16 mouse cellular contexts compared by ENCODE assay signal in genomic region chr9:108688451-108688850, GRCm38 (mm10). TPM values are rescaled to one million over a fixed set of nuclear protein-coding genes. Genes with fewer than 3 reads are reported as not detected.
DNase-seq lines count a peak whose midpoint lies in the region; ATAC-seq and TF ChIP-seq lines count a peak whose summit lies in the region.
"Had no signal": no experiment of that assay in that cellular context is flagged by ENCODE, and none has a peak within 500 bp of the region (broad histone marks: within the 10 kb centered on the region; RNA-seq: fewer than 3 reads in every experiment).

No protein-coding gene starts in this region.

- no peaks in the 10 kb centered on the region for H3K27me3 ChIP-seq in embryonic facial prominence, embryonic 14.5 days (replicated peaks; ENCODE audit: control insufficient read depth, insufficient read depth, low read length)
- H3K27me3 ChIP-seq in embryonic facial prominence, embryonic 10.5 days (replicated peaks; ENCODE audit: low read depth, poor library complexity, severe bottlenecking): peaks cover 28% of the 10 kb centered on the region
- H3K27me3 ChIP-seq in hindbrain, embryonic 14.5 days (ENCODE audit: control insufficient read depth, insufficient read depth, low read length): no peaks in the 10 kb centered on the region
- H3K27me3 ChIP-seq in hindbrain, postnatal 0 days (ENCODE audit: insufficient read depth, low read length): no peaks in the 10 kb centered on the region
- H3K27me3 ChIP-seq in lung, embryonic 14.5 days (ENCODE audit: insufficient read depth, low read length): no peaks in the 10 kb centered on the region
- H3K27me3 ChIP-seq: hindbrain, embryonic 15.5 days; limb, embryonic 13.5 days; stomach, embryonic 15.5 days had no signal

- no peak for ATAC-seq in embryonic facial prominence, embryonic 14.5 days (ENCODE audit: low read depth)
- ATAC-seq in hindbrain, embryonic 14.5 days (ENCODE audit: low FRiP score): no peak
- ATAC-seq in hindbrain, postnatal 0 days: no peak
- no peak for ATAC-seq in lung, embryonic 14.5 days (ENCODE audit: insufficient read depth)
- ATAC-seq: forebrain, embryonic 14.5 days had no signal

- no peak overlapping the region for H3K4me3 ChIP-seq in embryonic facial prominence, embryonic 14.5 days (ENCODE audit: low read depth, low read length)
- no peak overlapping the region for H3K4me3 ChIP-seq in embryonic facial prominence, embryonic 10.5 days
- H3K4me3 ChIP-seq in hindbrain, embryonic 14.5 days (replicated peaks; ENCODE audit: low read length): no peak overlapping the region
- no peak overlapping the region for H3K4me3 ChIP-seq in hindbrain, postnatal 0 days (ENCODE audit: low read length)
- H3K4me3 ChIP-seq in lung, embryonic 14.5 days (ENCODE audit: low read depth, low read length): no peak overlapping the region
- H3K4me3 ChIP-seq: heart, adult 2 months; hindbrain, embryonic 15.5 days; limb, embryonic 13.5 days; stomach, embryonic 15.5 days had no signal

- no peak overlapping the region for H3K9ac ChIP-seq in embryonic facial prominence, embryonic 14.5 days (ENCODE audit: low read depth, low read length)
- no peak overlapping the region for H3K9ac ChIP-seq in hindbrain, embryonic 14.5 days
- H3K9ac ChIP-seq in hindbrain, postnatal 0 days (replicated peaks; ENCODE audit: low read length): no peak overlapping the region
- H3K9ac ChIP-seq in lung, embryonic 14.5 days: no peak overlapping the region
- H3K9ac ChIP-seq: hindbrain, embryonic 15.5 days; limb, embryonic 13.5 days; stomach, embryonic 15.5 days had no signal

- peaks cover 17% of the 10 kb centered on the region; the same call in 1 of the 2 replicates for H3K36me3 ChIP-seq in embryonic facial prominence, embryonic 14.5 days (ENCODE audit: control insufficient read depth, insufficient read depth, low read length)
- peaks cover 10% of the 10 kb centered on the region for H3K36me3 ChIP-seq in embryonic facial prominence, embryonic 10.5 days (replicated peaks)
- peaks cover 21% of the 10 kb centered on the region for H3K36me3 ChIP-seq in hindbrain, embryonic 14.5 days (replicated peaks; ENCODE audit: control insufficient read depth, insufficient read depth)
- H3K36me3 ChIP-seq in hindbrain, postnatal 0 days (ENCODE audit: insufficient read depth, low read length): 0 out of 2 replicates have a peak, but pooled peaks cover 5% of the 10 kb centered on the region
- H3K36me3 ChIP-seq in lung, embryonic 14.5 days (ENCODE audit: insufficient read depth): 0 out of 2 replicates have a peak, but pooled peaks cover 3% of the 10 kb centered on the region
- H3K36me3 ChIP-seq: stomach, embryonic 15.5 days had no signal

- TF ChIP-seq CTCF in hindbrain, postnatal 0 days (IDR thresholded peaks at IDR 0.05; ENCODE audit: low read depth): no peak
- no peak for TF ChIP-seq CTCF in lung, embryonic 14.5 days (IDR thresholded peaks at IDR 0.05; ENCODE audit: low read depth)

- no peaks in the 10 kb centered on the region for H3K9me3 ChIP-seq in embryonic facial prominence, embryonic 14.5 days (ENCODE audit: control insufficient read depth, low read length)
- H3K9me3 ChIP-seq in embryonic facial prominence, embryonic 10.5 days: no peaks in the 10 kb centered on the region
- no peaks in the 10 kb centered on the region for H3K9me3 ChIP-seq in hindbrain, embryonic 14.5 days (ENCODE audit: control insufficient read depth, low read length)
- H3K9me3 ChIP-seq in hindbrain, postnatal 0 days (ENCODE audit: low read length): no peaks in the 10 kb centered on the region
- no peaks in the 10 kb centered on the region for H3K9me3 ChIP-seq in lung, embryonic 14.5 days (ENCODE audit: low read depth, low read length)
- H3K9me3 ChIP-seq: hindbrain, embryonic 15.5 days; limb, embryonic 13.5 days; stomach, embryonic 15.5 days had no signal

- H3K4me1 ChIP-seq in embryonic facial prominence, embryonic 14.5 days (ENCODE audit: control insufficient read depth, insufficient read depth, low read length): peaks cover 5% of the 10 kb centered on the region; the same call in 1 of the 2 replicates
- H3K4me1 ChIP-seq in embryonic facial prominence, embryonic 10.5 days: peaks cover 26% of the 10 kb centered on the region
- H3K4me1 ChIP-seq in hindbrain, embryonic 14.5 days (replicated peaks; ENCODE audit: control insufficient read depth, insufficient read depth, low read length): peaks cover 18% of the 10 kb centered on the region
- peaks cover 12% of the 10 kb centered on the region for H3K4me1 ChIP-seq in hindbrain, postnatal 0 days (ENCODE audit: insufficient read depth, low read length)
- no peaks in the 10 kb centered on the region; the same call in 1 of the 2 replicates for H3K4me1 ChIP-seq in lung, embryonic 14.5 days (ENCODE audit: insufficient read depth)

- no peak overlapping the region for H3K4me2 ChIP-seq in embryonic facial prominence, embryonic 14.5 days (ENCODE audit: low read depth, low read length)
- H3K4me2 ChIP-seq in hindbrain, embryonic 14.5 days (replicated peaks): no peak overlapping the region
- H3K4me2 ChIP-seq in hindbrain, postnatal 0 days (ENCODE audit: low read depth, low read length): no peak overlapping the region
- H3K4me2 ChIP-seq in lung, embryonic 14.5 days: no peak overlapping the region
- H3K4me2 ChIP-seq: hindbrain, embryonic 15.5 days; limb, embryonic 13.5 days; stomach, embryonic 15.5 days had no signal

- no peak overlapping the region for H3K27ac ChIP-seq in embryonic facial prominence, embryonic 14.5 days (replicated peaks; ENCODE audit: low read depth, low read length)
- H3K27ac ChIP-seq in embryonic facial prominence, embryonic 10.5 days (replicated peaks): no peak overlapping the region
- peak overlapping the region; percentile 55; the same call in 1 of the 2 replicates for H3K27ac ChIP-seq in hindbrain, embryonic 14.5 days
- H3K27ac ChIP-seq in hindbrain, postnatal 0 days: no peak overlapping the region
- H3K27ac ChIP-seq in lung, embryonic 14.5 days (ENCODE audit: low read depth): no peak overlapping the region
- H3K27ac ChIP-seq: heart, adult 2 months; limb, embryonic 13.5 days; stomach, embryonic 15.5 days had no signal

- 68% methylated on average over 9 of the region's 9 CpGs for WGBS in embryonic facial prominence, embryonic 14.5 days
- 79% methylated on average over 9 of the region's 9 CpGs for WGBS in embryonic facial prominence, embryonic 10.5 days
- 77% methylated on average over 9 of the region's 9 CpGs for WGBS in hindbrain, embryonic 14.5 days
- WGBS in hindbrain, postnatal 0 days: 77% methylated on average over 9 of the region's 9 CpGs
- WGBS in lung, embryonic 14.5 days: 57% methylated on average over 9 of the region's 9 CpGs

- peak; percentile 47 for DNase-seq in embryonic facial prominence, embryonic 14.5 days (ENCODE audit: low spot score)
- no peak for DNase-seq in embryonic facial prominence, embryonic 10.5 days (ENCODE audit: low spot score)
- DNase-seq in hindbrain, embryonic 14.5 days (ENCODE audit: low spot score): no peak
- DNase-seq in hindbrain, postnatal 0 days (ENCODE audit: low spot score): no peak
- peak; percentile 61 for DNase-seq in lung, embryonic 14.5 days
- peak; percentile 83 for DNase-seq in lung, postnatal 25 days (ENCODE audit: low spot score)
- no peak for DNase-seq in heart, adult 9 months (ENCODE audit: low spot score in 2 of 2)
- DNase-seq in thymus, postnatal 4 days: no peak
- DNase-seq: B cell, adult 2 months; heart, adult 2 months; kidney, adult 11 months; kidney, postnatal 14 days had no signal

RNA-seq across cellular contexts. Expression of gene Prkar2a, which starts 0.7 kb away (rescaled TPM):
- polyA plus RNA-seq in embryonic facial prominence, embryonic 14.5 days (2014; fragmentation: Nextera tagmentation; extraction: Ambion mirVana): 35.3 and 36.0 TPM in 2 replicates
- 24.7 and 26.2 TPM in 2 replicates for polyA plus RNA-seq in embryonic facial prominence, embryonic 10.5 days (2016; fragmentation: Nextera tagmentation; extraction: Ambion mirVana)
- 70.8 and 82.7 TPM in 2 replicates for polyA plus RNA-seq in hindbrain, embryonic 14.5 days (2014; fragmentation: Nextera tagmentation; extraction: Ambion mirVana)
- 87.3 and 92.2 TPM in 2 replicates for total RNA-seq in hindbrain, postnatal 0 days (2014; rRNA removed)
- 39.7 and 43.9 TPM in 2 replicates for polyA plus RNA-seq in hindbrain, postnatal 0 days (2015; fragmentation: Nextera tagmentation; extraction: Ambion mirVana)
- 35.0 and 38.1 TPM in 2 replicates for polyA plus RNA-seq in lung, embryonic 14.5 days (2014; fragmentation: Nextera tagmentation; extraction: Ambion mirVana)

RNA-seq across cellular contexts. Expression of gene Slc25a20, which starts 26.6 kb away (rescaled TPM):
- 24.0 and 27.1 TPM in 2 replicates for polyA plus RNA-seq in embryonic facial prominence, embryonic 14.5 days (2014; fragmentation: Nextera tagmentation; extraction: Ambion mirVana)
- polyA plus RNA-seq in embryonic facial prominence, embryonic 10.5 days (2016; fragmentation: Nextera tagmentation; extraction: Ambion mirVana): 30.4 and 35.1 TPM in 2 replicates
- polyA plus RNA-seq in hindbrain, embryonic 14.5 days (2014; fragmentation: Nextera tagmentation; extraction: Ambion mirVana): 25.6 and 31.4 TPM in 2 replicates
- 31.0 and 41.1 TPM in 2 replicates for total RNA-seq in hindbrain, postnatal 0 days (2014; rRNA removed)
- polyA plus RNA-seq in hindbrain, postnatal 0 days (2015; fragmentation: Nextera tagmentation; extraction: Ambion mirVana): 49.7 and 50.2 TPM in 2 replicates
- 27.6 and 29.6 TPM in 2 replicates for polyA plus RNA-seq in lung, embryonic 14.5 days (2014; fragmentation: Nextera tagmentation; extraction: Ambion mirVana)

RNA-seq across cellular contexts. Expression of gene Arih2, which starts 39.3 kb away (rescaled TPM):
- 36.4 and 39.5 TPM in 2 replicates for polyA plus RNA-seq in embryonic facial prominence, embryonic 14.5 days (2014; fragmentation: Nextera tagmentation; extraction: Ambion mirVana)
- 57.9 and 62.5 TPM in 2 replicates for polyA plus RNA-seq in embryonic facial prominence, embryonic 10.5 days (2016; fragmentation: Nextera tagmentation; extraction: Ambion mirVana)
- polyA plus RNA-seq in hindbrain, embryonic 14.5 days (2014; fragmentation: Nextera tagmentation; extraction: Ambion mirVana): 37.7 and 44.0 TPM in 2 replicates
- 52.1 and 54.8 TPM in 2 replicates for total RNA-seq in hindbrain, postnatal 0 days (2014; rRNA removed)
- polyA plus RNA-seq in hindbrain, postnatal 0 days (2015; fragmentation: Nextera tagmentation; extraction: Ambion mirVana): 38.5 and 39.7 TPM in 2 replicates
- 41.6 and 44.9 TPM in 2 replicates for polyA plus RNA-seq in lung, embryonic 14.5 days (2014; fragmentation: Nextera tagmentation; extraction: Ambion mirVana)

Comparison
In these comparisons a context has a peak if more than half of its experiments do, and no peak if none do; other contexts are left out.
1. DNase-seq: peak in embryonic facial prominence, embryonic 14.5 days (single experiment), lung, embryonic 14.5 days (single experiment) and lung, postnatal 25 days (single experiment); none in embryonic facial prominence, embryonic 10.5 days (single experiment), hindbrain, embryonic 14.5 days (single experiment), hindbrain, postnatal 0 days (single experiment), heart, adult 9 months (0 of 2) and thymus, postnatal 4 days (single experiment).